Comparison of ENCODE assay signal across 30 mouse cellular contexts in the genomic region with DNA sequence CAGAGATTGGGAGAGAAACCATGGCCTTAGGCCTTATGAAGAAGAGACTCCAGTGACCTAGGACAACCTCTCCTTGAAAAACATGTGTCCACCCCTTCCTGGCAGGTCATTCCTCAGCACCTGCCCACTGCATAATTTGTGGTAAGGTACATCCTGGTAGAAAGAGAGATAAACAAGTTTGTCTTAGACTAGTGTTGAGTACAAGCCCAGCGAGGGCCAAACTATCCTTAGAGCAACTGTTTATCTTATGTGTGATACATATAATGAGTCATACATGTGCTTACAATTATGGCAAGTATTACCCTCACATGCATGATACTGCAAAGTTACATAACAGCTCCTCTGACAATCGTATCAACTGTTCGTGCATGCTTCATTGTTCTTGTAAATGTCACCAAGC.
"Had no signal": no experiment of that assay in that cellular context is flagged by ENCODE, and none has a peak within 500 bp of the region (broad histone marks: within the 10 kb centered on the region; RNA-seq: fewer than 3 reads in every experiment).

No protein-coding gene starts in this region.

- DNase-seq: left cerebral cortex, postnatal 4 days; liver; liver, embryonic 13.5 days; lung, adult 18-20 months; lung, adult 2 months; lung, embryonic 14.5 days; lung, postnatal 10 days; lung, postnatal 14 days; lung, postnatal 36 days; lung, postnatal 4 days; midbrain, embryonic 14.5 days had no signal

- H3K4me2 ChIP-seq: limb, embryonic 12.5 days; limb, embryonic 13.5 days; limb, embryonic 15.5 days; liver, embryonic 11.5 days; liver, embryonic 12.5 days; liver, embryonic 13.5 days; liver, embryonic 15.5 days; lung, embryonic 14.5 days; lung, embryonic 15.5 days; midbrain, embryonic 11.5 days; midbrain, embryonic 12.5 days; midbrain, embryonic 13.5 days; midbrain, embryonic 15.5 days had no signal

- H3K9me3 ChIP-seq: limb, embryonic 10.5 days; limb, embryonic 12.5 days; limb, embryonic 13.5 days; limb, embryonic 15.5 days; liver, embryonic 12.5 days; liver, embryonic 13.5 days; liver, embryonic 15.5 days; lung, embryonic 15.5 days; megakaryocyte, embryonic 14.5 days; midbrain, embryonic 10.5 days; midbrain, embryonic 12.5 days; midbrain, embryonic 13.5 days; midbrain, embryonic 15.5 days had no signal

- H3K27me3 ChIP-seq: limb, embryonic 12.5 days; limb, embryonic 13.5 days; limb, embryonic 15.5 days; liver, embryonic 12.5 days; liver, embryonic 13.5 days; liver, embryonic 15.5 days; lung, embryonic 15.5 days; megakaryocyte, embryonic 14.5 days; midbrain, embryonic 12.5 days; midbrain, embryonic 13.5 days; midbrain, embryonic 15.5 days had no signal

- H3K9ac ChIP-seq: limb, embryonic 12.5 days; limb, embryonic 13.5 days; limb, embryonic 15.5 days; liver, embryonic 12.5 days; liver, embryonic 13.5 days; liver, embryonic 14.5 days; liver, embryonic 15.5 days; lung, embryonic 14.5 days; lung, embryonic 15.5 days; midbrain, embryonic 12.5 days; midbrain, embryonic 13.5 days; midbrain, embryonic 15.5 days had no signal

- H3K4me1 ChIP-seq: limb, embryonic 10.5 days; limb, embryonic 12.5 days; limb, embryonic 13.5 days; limb, embryonic 15.5 days; liver, embryonic 12.5 days; liver, embryonic 13.5 days; liver, embryonic 15.5 days; lung, embryonic 15.5 days; megakaryocyte, embryonic 14.5 days; midbrain, embryonic 10.5 days; midbrain, embryonic 12.5 days; midbrain, embryonic 13.5 days; midbrain, embryonic 15.5 days had no signal

- H3K36me3 ChIP-seq: limb, embryonic 10.5 days; limb, embryonic 12.5 days; limb, embryonic 13.5 days; limb, embryonic 15.5 days; liver, embryonic 12.5 days; liver, embryonic 13.5 days; liver, embryonic 15.5 days; lung, embryonic 15.5 days; midbrain, embryonic 10.5 days; midbrain, embryonic 12.5 days; midbrain, embryonic 13.5 days; midbrain, embryonic 15.5 days had no signal

- H3K27ac ChIP-seq: limb, embryonic 10.5 days; limb, embryonic 12.5 days; limb, embryonic 13.5 days; limb, embryonic 15.5 days; liver, embryonic 12.5 days; liver, embryonic 13.5 days; liver, embryonic 14.5 days; liver, embryonic 15.5 days; lung, embryonic 15.5 days; macrophage; midbrain, embryonic 10.5 days; midbrain, embryonic 12.5 days; midbrain, embryonic 13.5 days; midbrain, embryonic 15.5 days had no signal

- H3K4me3 ChIP-seq: limb, embryonic 10.5 days; limb, embryonic 12.5 days; limb, embryonic 13.5 days; limb, embryonic 15.5 days; liver, embryonic 12.5 days; liver, embryonic 13.5 days; liver, embryonic 15.5 days; lung, embryonic 15.5 days; megakaryocyte, embryonic 14.5 days; midbrain, embryonic 10.5 days; midbrain, embryonic 12.5 days; midbrain, embryonic 13.5 days; midbrain, embryonic 15.5 days; myocyte had no signal

- ATAC-seq: liver, embryonic 12.5 days; lung, postnatal 0 days; midbrain, embryonic 13.5 days; midbrain, embryonic 15.5 days; midbrain, embryonic 16.5 days had no signal
